Mouse (Mus musculus) intestine, postnatal 0 days (tissue): ENCODE measurements around the gene Smg6. TPM values are rescaled to one million over a fixed set of nuclear protein-coding genes. Genes with fewer than 3 reads are reported as not detected.

ENCODE experiments used
- ATAC-seq: fragments of 200-750 bp; cut with Nextera tagmentation; 2 replicates; pipeline ENCODE4 v1.8.0; 2017; ENCODE audit warnings: mild to moderate bottlenecking, moderate TSS enrichment, moderate library complexity
- H3K27ac ChIP-seq: fragments of 300-500 bp; sonication (generic); 2 replicates; pipeline ENCODE4 v1.5.1; 2014; ENCODE audit warnings: mild to moderate bottlenecking, low read depth, low read length, moderate library complexity
- H3K27me3 ChIP-seq: fragments of 300-500 bp; sonication (generic); replicated peaks from 2 replicates; pipeline ENCODE4 v1.6.1; 2014; ENCODE audit warnings: low read length, mixed read lengths; ENCODE audit not compliant: control insufficient read depth, insufficient read depth
- H3K36me3 ChIP-seq: fragments of 300-500 bp; sonication (generic); 2 replicates; pipeline ENCODE4 v1.6.1; 2014; ENCODE audit warnings: mild to moderate bottlenecking, moderate library complexity; ENCODE audit not compliant: control insufficient read depth, insufficient read depth
- H3K4me1 ChIP-seq: fragments of 300-500 bp; sonication (generic); replicated peaks from 2 replicates; pipeline ENCODE4 v1.6.1; 2014; ENCODE audit warnings: antibody characterized with exemption, low read length, mixed read lengths; ENCODE audit not compliant: control insufficient read depth, insufficient read depth
- H3K4me2 ChIP-seq: fragments of 300-500 bp; sonication (generic); replicated peaks from 2 replicates; pipeline ENCODE4 v1.6.1; 2014; ENCODE audit warnings: low read depth, mild to moderate bottlenecking, moderate library complexity
- H3K4me3 ChIP-seq: fragments of 300-500 bp; sonication (generic); 2 replicates; pipeline ENCODE4 v1.5.1; 2014; ENCODE audit warnings: low read depth, low read length
- H3K9ac ChIP-seq: fragments of 300-500 bp; sonication (generic); 2 replicates; pipeline ENCODE4 v1.6.1; 2014; ENCODE audit warnings: mild to moderate bottlenecking, low read depth, low read length
- H3K9me3 ChIP-seq: fragments of 300-500 bp; sonication (generic); 2 replicates; pipeline ENCODE4 v1.6.1; 2016; ENCODE audit warnings: mixed run types; ENCODE audit not compliant: control insufficient read depth
- CTCF ChIP-seq: sonication (generic); IDR thresholded peaks from 2 replicates; pipeline ENCODE4 v1.5.1; 2016; ENCODE audit warnings: low read depth, mild to moderate bottlenecking, control low read depth, antibody characterized with exemption, moderate library complexity
- WGBS: fragments of 180-500 bp; shearing (Covaris S2); extraction: QIAGEN DNeasy Blood & Tissue Kit; methylation state at CpG from one replicate; pipeline ENCODE4 v1.1.7; 2014; 5-methylcytosine and 5-hydroxymethylcytosine counted together
- polyA plus RNA-seq: library from polyadenylated mRNA; unstranded; fragments of >200 nt; fragmentation: Nextera tagmentation; extraction: Ambion mirVana; gene quantifications from 2 replicates; pipeline ENCODE4 v1.2.1, GENCODE M21; 2015

The Smg6 gene
- polyA plus RNA-seq, 1 experiment from 2014 or later = 6.5 TPM

DNA sequence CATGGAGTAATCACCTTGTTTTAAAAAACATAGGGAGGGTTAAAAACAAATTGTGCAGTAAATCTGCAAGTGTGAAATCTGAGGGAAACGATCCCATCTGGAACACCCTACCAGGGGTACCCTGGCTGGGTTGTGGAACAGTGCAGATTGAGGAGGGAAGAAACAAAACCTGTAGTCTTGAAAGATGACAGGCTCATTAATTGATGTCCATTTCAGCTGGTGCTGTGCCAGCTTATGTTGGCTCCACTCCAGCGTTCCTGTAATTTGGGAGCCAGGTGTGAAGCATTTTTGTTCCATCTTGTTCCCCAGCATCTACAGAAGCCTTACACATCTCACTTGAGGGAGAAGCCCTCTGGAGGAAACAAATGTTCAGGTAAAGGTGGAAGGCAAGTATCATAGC lies 153.0 kb downstream of the Smg6 start:
- Histone ChIP-seq H3K4me2 (no peak overlapping the region), H3K4me3 (no peak overlapping the region), H3K9me3 (no peaks in the 10 kb centered on the region), H3K27me3 (no peaks in the 10 kb centered on the region), H3K4me1 (no peaks in the 10 kb centered on the region), H3K27ac (no peak overlapping the region), H3K9ac (no peak overlapping the region), H3K36me3 (0 out of 2 replicates have a peak, but pooled peaks cover 6% of the 10 kb centered on the region)
- WGBS = 80% methylated on average over 2 of the region's 2 CpGs
- no peak for ATAC-seq
- TF ChIP-seq CTCF = no peak

DNA sequence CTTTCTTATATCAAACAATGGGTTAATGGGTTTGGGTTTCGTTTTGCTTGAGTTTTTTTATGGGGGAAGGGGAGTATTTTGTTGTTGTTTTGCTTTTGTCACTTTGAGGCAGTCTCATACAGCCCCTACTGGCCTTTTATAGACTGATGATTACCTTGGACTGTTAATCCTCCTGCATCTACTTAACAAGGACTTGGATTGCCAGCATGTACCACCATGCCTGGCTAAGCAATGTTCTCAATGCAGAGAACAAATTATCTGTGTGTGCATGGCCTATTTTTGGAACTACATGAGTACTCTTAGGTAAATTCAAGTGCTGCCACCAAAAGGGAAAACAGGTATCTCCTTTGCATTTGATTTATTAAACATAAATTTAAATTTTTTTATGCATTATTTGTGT lies 157.4 kb downstream of the Smg6 start:
- Histone ChIP-seq H3K27ac (no peak overlapping the region), H3K4me2 (no peak overlapping the region), H3K4me3 (no peak overlapping the region), H3K9me3 (no peaks in the 10 kb centered on the region), H3K27me3 (no peaks in the 10 kb centered on the region), H3K9ac (no peak overlapping the region), H3K36me3 (peaks cover 6% of the 10 kb centered on the region; the same call in 1 of the 2 replicates), H3K4me1 (no peaks in the 10 kb centered on the region)
- TF ChIP-seq CTCF = no peak
- WGBS = 81% methylated on average over 1 of the region's 1 CpGs
- no peak for ATAC-seq

DNA sequence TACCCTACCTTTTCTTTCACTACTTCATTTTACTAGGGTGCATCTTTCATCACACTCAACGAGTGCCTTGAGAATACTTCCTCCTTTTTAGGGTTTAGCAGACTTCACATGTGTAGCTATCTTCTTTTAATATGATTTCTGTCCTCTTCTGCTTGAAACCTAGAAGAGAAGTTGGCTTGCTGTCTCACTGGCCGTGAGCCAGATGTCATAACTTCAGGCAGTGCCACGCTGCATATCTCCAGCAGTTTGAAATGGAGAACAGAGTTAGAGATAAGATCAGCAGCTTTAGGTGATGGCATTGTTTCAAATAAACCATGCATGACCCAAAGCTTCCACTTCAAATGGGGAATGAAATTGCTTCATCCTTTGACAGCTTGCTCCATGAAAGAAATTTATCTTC lies 166.5 kb downstream of the Smg6 start:
- Histone ChIP-seq H3K4me1 (no peaks in the 10 kb centered on the region), H3K9me3 (no peaks in the 10 kb centered on the region), H3K4me2 (no peak overlapping the region), H3K9ac (no peak overlapping the region), H3K36me3 (no peaks in the 10 kb centered on the region), H3K4me3 (no peak overlapping the region), H3K27me3 (no peaks in the 10 kb centered on the region), H3K27ac (no peak overlapping the region)
- no peak for TF ChIP-seq CTCF
- 27% methylated on average over 3 of the region's 3 CpGs for WGBS
- ATAC-seq = no peak

DNA sequence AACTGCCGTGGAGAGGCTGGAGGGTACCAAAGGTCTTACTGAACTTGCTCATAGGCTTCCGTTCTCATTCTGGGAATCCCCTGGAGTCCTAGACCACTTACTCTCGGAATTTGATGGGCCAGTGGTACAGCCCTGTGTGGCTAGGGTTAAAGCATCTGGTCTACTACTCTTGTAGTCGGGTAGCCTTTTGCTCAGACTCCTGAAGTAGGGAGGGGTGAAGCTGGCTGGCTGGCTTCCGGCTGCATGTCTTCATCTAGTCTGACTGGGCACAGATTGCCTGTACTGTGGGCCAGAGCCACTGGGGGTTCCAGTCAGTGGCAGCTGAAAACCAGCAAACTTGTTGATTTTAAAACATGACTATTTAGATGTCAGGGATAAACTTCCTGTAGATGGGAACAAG lies 167.0 kb downstream of the Smg6 start:
- peak; percentile 15; the same call in 1 of the 2 replicates for TF ChIP-seq CTCF
- peak overlapping the region; percentile 35; the same call in 1 of the 2 replicates for H3K27ac ChIP-seq
- H3K4me3 ChIP-seq = no peak overlapping the region
- 62% methylated on average over 5 of the region's 5 CpGs for WGBS
- H3K4me1 ChIP-seq = no peaks in the 10 kb centered on the region
- no peaks in the 10 kb centered on the region for H3K36me3 ChIP-seq
- H3K9me3 ChIP-seq = no peaks in the 10 kb centered on the region
- H3K9ac ChIP-seq = no peak overlapping the region
- ATAC-seq = no peak
- H3K27me3 ChIP-seq = no peaks in the 10 kb centered on the region
- no peak overlapping the region for H3K4me2 ChIP-seq

DNA sequence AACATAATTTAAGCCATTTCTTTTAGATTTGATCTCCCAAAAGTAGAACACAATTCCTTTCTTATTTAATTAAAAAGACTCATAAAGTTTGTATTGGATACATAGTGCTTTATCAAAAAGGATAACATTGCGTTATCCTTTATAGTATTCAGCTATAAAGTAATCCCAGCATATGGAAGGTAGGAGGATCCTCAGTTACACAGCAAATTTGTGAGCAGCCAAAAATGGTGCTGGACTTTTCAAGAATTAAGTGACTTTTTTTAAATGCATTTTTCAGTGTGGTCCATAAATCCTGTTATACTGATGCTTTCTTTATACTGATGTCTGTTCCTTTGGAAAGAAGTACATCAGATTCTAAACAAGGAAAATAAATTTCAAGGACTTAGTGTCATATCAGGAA lies 169.1 kb downstream of the Smg6 start:
- 96% methylated on average over 1 of the region's 1 CpGs for WGBS
- TF ChIP-seq CTCF = no peak
- no peaks in the 10 kb centered on the region for H3K36me3 ChIP-seq

DNA sequence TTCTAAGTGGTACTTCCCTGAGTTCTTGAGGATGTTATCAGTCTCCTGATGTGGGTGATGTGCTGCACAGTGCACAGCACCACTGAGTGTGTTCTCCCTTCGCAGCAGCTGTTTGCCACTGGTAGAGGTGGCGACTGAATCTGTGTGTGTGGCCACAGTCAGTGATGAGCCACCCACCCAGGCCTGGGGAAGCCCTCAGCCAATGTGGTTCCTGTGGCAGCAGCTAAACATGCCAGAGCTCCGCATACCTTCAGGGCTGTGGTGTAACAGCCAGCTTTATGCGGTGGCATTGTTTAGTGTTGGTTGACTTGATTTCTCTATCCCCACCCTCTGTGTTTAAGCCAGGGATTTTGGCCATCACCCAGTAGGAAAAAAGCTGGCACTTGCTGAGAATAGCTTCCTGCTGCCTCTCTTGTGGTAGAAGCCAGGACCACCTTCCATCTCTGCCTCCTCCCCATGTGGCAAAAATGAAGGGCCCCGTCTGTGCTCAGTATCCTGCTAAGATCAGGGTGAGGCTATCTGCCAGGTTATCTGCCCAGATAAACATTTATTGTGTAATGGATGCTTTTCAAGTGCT lies 177.2 kb downstream of the Smg6 start:
- Histone ChIP-seq H3K27ac (no peak overlapping the region), H3K4me3 (no peak overlapping the region), H3K36me3 (0 out of 2 replicates have a peak, but pooled peaks cover 4% of the 10 kb centered on the region), H3K9ac (no peak overlapping the region), H3K27me3 (no peaks in the 10 kb centered on the region), H3K4me1 (no peaks in the 10 kb centered on the region), H3K4me2 (no peak overlapping the region), H3K9me3 (no peaks in the 10 kb centered on the region)
- WGBS = 71% methylated on average over 5 of the region's 5 CpGs
- no peak for ATAC-seq
- no peak for TF ChIP-seq CTCF

More for the DNA sequence above, 169.1 kb downstream of the Smg6 start:
- H3K27me3 ChIP-seq = no peaks in the 10 kb centered on the region
- no peak overlapping the region for H3K9ac ChIP-seq
- no peak overlapping the region for H3K27ac ChIP-seq
- no peaks in the 10 kb centered on the region for H3K9me3 ChIP-seq
- H3K4me1 ChIP-seq = no peaks in the 10 kb centered on the region
- no peak overlapping the region for H3K4me2 ChIP-seq
- H3K4me3 ChIP-seq = no peak overlapping the region
- no peak for ATAC-seq

DNA sequence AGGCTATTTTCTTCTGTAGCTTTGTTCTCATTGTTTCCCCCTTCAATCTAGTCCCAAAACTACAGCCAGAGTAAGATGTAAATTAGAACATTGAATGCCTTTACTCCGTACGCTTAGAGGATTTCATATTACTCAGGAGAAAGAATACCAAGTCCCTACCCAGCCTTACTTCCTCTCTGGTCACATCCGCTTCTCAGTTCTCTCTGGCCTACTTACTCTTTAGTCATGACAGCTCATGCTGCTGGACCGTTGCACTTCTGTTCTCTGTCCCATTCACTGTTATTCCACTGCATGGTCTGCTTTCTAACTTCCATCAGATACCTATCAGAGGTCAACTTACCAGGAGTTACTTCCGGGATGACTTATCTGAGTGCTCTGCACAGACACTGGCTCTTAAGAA lies 181.0 kb downstream of the Smg6 start:
- H3K27me3 ChIP-seq = no peaks in the 10 kb centered on the region
- 83% methylated on average over 5 of the region's 5 CpGs for WGBS
- H3K4me1 ChIP-seq = no peaks in the 10 kb centered on the region
- no peaks in the 10 kb centered on the region for H3K9me3 ChIP-seq
- H3K4me2 ChIP-seq = no peak overlapping the region
- TF ChIP-seq CTCF = no peak
- no peak overlapping the region for H3K9ac ChIP-seq
- no peak overlapping the region for H3K27ac ChIP-seq
- 0 out of 2 replicates have a peak, but pooled peaks cover 4% of the 10 kb centered on the region for H3K36me3 ChIP-seq
- H3K4me3 ChIP-seq = no peak overlapping the region
- no peak for ATAC-seq
